Mouse (Mus musculus): ENCODE results near the gene Ints6l.
"Not testable (repeated sequence)": the region's sequence is repeated elsewhere in the genome, so short reads cannot be mapped to it uniquely, and the experiment has no call there.

Gene Ints6l

DNA sequence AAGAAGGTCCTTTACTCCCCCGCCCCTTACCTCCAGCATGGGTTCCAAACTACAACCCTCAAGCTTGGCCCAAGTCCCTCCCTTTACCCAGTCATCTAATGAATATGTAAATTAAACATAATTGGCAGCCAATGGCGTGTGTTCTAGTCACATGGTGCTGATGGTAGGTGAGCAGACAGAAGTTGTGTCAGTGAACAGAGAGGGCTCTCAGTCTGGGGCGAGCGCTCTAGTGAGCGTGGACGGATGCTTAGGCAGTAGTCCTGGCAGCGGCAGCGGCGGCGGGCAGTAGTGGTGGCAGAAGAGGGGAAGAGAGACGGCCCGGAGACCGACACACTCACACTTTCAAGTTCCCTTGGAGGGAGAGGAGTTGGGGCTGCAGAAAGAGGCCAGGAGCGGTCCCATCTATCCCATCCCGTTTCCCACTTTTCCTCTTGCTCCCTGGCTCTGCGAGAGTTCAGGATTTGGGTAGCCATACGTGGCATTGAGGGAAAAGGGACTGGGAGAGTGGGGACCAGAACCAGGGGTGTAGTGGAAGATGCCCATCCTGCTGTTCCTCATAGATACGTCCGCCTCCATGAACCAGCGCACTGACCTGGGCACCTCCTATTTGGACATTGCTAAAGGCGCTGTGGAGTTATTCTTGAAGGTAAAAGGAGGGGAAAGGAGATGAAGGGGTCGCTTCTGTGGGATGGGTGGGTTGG lies at the start of gene Ints6l:
Gene Ints6l (plus strand): TSS at position 187 of the 701 bp plus-strand sequence.
- DNase-seq = peak; percentile 99

DNA sequence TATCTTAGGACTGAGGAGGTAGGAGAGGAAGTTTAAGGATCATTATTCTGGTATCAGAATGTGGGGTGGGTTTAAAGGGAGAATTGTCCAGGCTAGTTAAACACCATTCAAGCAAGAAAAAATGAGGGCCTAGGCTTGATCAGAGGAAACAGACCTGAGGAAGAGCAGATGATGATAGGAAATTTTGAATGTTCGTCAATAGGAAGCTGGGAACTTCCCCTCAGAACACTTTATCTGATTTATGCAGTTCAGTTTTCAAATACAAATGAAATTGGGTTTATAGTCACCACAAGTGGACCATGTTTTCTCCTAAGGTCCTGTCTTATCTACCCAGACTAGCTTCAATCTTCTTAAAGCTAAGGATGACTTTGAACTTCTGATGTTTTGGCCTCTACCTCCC lies 49.2 kb upstream of the Ints6l start:
- DNase-seq = no peak

DNA sequence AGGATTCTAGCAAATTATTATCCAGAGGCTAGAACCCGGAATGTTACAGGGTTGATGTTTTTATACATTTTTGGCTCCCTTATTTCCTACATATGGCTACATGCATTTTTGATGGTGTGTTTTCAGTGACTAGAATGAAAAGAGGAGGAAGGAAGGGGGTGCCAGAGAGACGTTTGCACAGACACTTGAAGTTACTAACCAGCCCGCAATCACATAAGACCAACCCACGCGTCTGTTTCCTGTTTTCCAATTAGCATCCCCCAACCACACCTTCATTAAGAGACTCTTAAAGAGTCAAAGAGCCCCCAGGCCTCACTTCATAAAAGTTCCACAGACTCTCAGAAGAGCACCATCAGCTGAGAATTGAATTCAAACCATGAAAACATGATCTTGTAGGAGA lies 48.5 kb upstream of the Ints6l start:
- DNase-seq = no peak

DNA sequence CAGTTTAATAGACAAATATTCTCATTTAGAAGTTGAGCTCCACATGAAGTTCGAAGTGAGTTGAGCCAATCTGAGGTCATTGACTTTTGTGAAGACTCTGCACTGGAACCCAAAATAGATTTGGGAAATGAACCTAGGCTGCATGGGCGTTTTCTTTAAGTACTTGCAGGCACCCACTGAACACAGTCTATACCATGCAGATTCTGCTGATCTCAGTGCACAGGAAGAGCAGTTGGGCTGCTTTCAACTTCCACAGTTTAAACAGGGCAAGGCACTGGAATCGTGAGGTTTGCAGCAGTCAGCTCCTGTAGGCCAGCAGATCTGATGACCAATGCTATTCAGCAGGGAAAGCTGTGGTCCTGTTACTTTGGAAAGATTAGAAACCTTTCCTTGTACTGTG lies 38.4 kb upstream of the Ints6l start:
- DNase-seq = peak; percentile 88

DNA sequence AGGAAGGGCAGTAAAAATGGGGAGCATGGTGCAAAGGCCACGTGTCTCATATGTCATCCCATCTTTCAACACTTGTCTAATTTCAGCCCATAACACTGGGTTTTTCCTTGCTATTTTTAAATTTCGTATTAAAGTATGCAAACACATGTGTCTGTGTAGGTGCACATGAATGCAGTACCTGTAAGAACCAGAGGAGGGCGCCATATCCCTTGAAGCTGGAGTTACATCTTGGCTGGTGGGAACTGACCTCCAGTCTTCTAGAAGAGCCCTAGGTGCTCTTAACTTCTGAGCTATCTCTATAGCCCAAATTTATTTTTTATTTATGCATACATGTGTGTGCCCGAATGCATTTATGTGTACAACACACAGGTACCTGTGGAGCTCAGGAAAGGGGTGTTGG lies 37.1 kb upstream of the Ints6l start:
- no peak for DNase-seq

DNA sequence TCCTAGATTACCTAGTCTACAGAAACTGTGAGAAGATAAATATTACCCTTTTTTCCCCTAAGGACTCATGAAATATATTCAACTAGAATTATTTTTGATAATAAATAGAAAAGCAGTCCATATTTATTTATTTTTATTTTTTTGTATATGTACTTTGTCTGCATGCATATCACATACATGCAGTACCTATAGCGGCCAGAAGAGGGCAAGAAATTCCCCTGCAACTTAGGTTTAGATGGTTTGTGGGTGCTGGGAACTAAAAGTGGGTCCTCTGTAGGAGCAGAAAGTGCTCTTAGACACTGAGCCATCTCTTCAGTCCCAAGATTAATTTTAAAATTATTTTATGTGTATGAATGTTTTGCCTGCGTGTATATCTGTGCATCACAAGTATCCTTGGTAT lies 24.1 kb upstream of the Ints6l start:
- DNase-seq = no peak

DNA sequence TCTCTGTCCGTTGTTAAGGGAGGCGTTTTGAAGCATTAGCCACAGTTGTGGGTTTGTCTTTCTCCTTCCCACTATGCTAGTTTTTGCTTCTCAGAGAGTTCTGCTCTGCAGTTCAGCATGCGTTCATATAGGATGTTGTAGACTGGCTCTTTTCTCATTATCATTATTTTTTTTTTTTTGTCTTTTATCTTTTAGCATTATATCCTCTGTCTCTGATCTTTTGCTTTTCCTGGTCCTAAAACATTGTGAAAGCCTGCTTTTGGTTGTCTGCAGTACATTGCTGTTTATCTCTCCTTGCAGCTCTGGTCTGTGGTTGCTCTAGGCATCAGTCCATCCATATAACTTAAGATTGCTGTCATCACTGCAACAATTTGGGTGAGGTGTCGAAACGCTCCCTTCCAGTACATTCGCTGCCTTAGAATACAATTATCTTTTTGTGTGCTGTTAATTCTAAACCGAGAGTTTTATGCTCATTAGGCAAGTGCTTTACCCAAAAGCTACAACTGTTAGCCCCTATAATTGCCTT lies 18.8 kb upstream of the Ints6l start:
- no peak for DNase-seq

DNA sequence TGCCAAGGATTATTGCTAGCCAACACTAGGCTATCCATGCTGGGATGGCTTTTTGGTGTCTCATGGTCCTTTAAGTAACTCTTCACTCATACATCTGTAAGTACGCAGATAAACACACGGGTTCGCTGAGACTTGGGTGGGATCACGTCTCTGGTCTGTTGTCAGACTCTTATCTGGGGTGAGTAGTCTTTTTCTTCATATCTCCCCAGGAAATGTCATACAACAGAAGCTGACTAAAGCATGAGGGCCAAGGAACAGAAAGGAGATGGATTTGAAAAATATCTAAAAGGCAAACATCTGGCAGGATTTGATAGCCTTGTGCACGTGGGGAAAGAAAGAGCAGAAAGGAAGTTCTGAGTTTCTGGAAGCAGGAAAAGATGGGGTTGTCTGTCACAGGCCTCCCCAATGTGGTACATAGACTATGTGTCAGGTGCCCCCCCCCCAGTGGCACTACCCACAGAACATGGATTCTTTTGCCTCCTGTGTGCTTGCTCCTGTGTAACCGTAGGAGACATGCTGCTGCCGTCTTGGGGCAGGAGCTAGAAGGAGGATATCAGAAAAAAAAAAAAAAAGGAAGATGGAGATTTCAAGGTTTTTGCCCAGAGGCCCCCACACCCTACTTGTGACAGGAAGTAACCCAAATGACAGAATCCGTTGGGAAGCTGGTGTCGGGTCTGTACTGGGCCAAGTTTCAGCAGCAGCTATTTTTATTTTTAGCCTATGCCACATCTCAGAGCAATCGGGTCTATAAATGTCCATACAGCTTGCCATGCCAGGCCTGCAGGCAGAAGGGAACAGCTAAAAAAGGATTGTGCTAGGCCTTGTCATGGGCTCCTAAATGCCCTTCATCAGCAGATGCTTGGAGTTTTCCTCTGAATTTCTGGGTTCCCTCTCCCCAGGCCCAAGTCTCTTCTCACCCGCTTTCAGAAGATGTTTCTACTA lies 7.9 kb upstream of the Ints6l start:
- DNase-seq = peak; percentile 96

DNA sequence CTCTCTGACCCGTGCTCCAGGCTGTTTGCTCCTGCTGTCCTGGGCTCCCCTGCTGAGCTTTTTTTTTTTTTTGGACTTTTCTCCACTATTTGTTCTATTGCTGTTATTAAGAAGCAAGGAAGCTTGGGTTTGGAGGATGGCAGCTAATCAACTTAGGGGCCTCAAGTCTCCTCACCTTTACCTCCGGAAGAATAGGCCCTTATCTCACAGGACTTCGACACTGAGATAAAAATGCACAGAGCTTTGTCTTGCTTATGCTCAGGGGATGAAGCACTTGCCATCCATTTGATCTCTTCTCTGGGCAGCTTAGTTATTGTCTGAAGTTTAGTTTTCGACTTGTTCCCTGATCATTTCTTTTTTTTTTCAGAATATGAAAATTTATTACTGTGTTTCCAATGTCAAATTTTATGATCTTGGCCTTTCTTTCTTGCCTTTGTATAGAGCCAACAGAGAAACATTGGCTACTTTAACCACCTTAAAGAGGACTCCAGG lies 7.1 kb upstream of the Ints6l start, which contains the start of gene Gm2174:
Gene Gm2174 (plus strand): TSS at position 442 of the 492 bp plus-strand sequence.
- DNase-seq = no peak

DNA sequence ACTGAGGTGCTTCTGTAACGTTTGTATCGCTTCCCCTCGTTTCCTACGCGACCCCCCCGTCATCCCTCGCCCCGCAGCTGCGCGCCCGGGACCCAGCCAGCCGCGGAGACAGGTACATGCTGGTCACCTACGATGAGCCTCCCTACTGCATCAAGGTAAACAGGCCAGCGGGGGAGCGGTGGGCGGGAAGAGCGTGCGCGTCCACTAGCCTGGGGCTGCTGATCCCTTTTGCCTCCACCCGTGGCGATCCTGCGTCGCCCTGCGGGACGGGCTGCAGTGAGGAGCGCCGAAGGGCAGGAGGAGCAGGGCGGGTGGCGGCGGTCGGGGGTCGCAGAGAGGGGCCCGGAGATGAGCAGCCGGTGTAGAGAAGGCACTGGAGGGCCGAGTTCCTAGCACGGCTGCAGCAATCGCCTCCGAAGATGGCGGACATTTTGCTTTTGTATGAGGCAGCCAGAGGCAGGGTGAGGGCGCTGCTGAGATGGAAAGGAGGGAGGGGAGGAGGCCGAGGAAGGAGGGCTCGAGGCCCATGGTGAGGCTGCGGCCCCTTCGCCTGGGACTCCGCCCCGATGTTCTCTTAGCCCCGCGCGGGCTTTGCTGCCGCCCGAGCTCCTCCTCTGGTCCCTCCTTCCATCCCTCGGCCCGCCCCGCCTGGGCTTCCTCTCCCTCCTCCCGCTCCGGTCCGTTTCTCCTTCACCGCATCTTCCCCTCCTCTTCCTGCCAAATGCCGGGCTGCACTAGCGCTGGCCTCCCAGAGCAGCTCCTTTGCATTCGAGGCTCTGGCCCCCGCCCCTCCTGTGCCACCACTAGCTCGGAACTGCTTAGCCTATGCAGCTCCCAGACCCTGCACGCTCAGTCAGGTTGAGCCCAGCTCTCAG lies 952 bp downstream of the Ints6l start:
- peak; percentile 99 for DNase-seq

DNA sequence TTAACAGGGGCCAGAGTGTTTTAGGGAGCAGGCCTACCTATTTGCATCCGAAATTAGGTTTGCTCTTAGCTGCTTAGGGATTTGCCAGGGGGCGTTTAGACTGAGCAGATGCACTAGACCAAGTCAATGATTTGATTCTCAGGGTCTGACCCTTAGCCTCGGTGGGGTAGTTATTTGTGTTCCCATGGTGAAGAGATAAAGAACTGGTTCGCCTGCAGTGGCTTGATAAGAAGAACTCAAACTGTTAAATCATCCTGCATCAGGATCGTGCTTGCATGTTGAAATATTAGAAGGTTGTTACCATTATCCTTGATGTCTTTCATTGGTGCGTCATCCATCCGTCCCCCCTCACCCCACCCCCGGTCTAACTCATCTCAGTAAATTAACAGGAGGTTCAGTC lies 1.7 kb downstream of the Ints6l start:
- DNase-seq = no peak

DNA sequence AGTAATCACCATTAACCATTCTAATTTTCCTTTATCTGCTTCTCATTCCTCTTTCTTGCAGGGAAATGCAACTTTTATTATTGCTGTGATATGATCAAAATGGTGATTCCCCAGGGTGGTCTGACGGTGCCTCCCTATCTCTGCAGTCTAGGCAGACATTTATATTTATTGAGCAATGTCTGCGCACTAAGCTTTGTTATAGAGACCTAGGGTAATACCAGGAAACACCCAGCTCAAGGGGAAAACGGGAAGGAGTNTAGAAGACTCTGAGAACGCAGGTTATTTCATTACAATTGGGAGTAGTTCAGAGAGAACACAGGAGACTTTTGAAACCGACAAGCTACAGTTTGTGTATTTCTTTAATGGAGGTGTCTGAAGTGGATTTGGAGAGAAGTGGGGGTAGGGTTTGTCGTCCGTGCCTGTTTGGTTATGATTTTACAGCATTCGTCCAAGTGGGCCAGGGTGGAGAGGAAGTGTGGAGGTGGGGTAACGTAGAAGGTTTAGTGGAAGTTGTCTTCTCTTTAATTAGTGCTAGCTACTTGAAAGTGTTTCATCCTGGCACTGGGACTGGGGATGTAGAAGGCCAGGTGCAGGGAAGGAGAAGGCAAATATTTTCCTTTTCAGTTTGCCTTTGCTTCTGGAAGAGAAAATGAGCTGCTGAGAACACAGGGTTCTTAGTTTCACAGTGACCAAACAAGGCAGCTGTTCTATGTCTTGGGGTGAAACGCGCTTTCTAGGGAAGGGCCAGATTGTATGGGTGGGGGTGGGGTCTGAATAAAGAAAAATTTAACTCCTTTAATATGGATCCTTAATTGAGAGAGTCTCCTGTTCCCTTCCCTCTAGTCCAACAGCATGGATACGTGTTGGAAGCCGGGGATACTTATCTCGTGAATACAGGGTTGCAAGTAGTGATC lies 7.6 kb downstream of the Ints6l start:
- peak; percentile 87 for DNase-seq

DNA sequence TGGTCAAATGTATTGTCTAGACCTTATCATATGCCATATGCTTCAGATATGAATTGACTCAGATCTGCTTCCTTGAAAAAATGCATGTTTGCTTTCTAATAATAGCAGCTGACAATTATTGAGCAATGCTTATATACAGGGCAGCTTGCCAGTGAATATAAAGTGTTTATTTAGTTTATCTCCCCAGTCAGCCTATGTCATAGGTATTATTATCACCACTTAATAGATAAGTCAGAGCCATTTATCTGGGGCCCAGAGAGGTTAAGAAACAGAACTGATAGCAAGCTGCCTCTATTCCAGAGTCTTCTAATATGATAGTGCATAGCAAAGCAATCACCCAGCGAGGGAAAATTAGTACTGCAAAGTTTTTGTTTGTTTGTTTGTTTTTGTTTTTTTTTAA lies 10.2 kb downstream of the Ints6l start:
- no peak for DNase-seq

DNA sequence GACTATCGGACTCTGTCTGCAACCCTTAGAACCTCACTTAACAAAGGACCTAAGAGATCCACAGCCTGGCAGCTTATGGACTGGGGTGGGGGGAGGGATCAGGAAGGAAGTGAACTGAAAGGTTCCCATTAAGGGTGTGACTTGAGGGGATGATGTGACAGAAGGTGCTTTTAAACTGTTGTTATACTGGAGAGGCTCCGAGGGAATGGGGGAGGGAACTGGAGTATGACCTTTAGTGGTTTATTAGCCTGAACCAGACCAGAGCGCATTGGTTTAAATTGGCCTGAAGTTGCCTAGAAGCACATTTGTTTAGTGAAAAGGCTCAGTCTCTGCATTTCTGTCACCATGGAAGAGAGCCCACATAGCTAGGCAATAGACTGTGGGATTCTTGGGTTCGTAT lies 13.0 kb downstream of the Ints6l start:
- DNase-seq = no peak

DNA sequence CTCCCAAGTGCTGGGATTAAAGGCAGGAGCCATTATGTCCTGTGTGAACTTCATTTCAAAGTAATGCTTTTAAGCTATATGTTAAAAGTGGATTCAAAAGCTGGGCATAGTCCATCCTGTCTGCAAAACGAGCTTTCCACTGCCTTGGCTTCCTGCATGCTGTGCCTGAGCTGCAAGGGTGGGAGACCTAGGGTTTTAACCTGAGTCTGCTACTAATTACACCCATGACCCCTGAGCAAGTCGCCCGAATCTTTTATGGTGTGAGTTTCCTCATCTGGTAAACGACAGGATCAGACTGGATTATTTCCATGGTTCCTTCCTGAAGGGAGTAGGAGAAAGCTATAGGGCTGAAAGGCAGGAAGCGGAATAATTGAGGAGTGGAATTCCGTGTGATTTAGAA lies 13.8 kb downstream of the Ints6l start:
- no peak for DNase-seq

DNA sequence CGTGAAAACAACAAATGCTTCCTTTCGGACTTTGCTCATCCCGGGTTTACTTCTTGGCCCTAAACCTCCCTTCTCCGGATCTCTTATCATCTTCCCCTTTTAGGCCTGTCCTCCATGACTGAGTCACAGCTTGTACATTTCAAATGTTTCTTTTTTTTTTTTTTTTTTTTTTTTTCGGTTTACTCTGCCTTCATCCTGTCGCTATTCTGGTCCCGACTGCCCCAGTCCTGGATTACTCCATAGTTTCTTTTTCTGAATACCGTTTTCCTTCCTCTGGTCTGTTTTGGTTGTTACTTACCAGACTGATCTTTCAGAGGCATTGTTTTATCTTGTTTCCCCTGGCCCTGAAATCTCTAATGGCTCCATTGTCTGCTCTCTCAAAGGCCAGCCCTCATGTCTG lies 19.4 kb downstream of the Ints6l start:
- DNase-seq = peak; percentile 88

DNA sequence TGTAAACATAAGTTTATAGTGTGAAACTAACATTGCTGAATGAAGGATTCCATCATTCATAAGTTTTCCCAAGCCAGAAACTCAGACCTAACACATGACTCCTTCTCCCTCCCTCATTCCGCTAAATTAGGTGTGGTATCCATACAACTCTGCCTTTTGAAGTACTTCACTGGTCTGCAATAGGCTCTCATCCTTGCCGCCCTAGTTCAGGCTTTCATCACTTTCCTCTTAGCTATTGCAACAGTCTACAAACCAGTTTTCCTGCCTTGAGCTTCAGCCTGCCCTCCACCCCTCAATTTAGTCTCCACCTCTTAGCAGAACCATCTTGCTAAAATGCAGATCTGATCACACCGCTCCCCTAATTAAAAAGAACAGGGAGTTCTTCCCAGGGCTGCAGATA lies 22.9 kb downstream of the Ints6l start:
- no peak for DNase-seq

DNA sequence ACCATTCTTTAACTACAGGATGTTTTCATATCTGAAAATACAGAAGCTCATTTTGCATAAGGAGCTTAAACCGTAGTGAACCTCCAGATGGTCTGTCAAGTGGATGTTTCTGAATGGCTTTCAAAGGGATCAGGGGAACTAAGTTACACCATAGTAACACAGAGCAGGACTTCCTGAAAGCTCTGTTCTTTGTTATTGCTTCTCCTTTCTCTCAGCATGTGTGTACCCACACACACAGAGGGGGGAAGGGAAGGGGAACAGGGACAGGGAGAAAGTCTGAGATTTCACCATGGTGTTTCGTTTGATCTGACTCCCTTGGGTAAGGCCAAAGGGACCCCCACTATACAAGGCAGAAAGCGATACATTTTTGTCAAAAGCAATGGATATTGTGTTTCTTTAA lies 27.2 kb downstream of the Ints6l start:
- no peak for DNase-seq

DNA sequence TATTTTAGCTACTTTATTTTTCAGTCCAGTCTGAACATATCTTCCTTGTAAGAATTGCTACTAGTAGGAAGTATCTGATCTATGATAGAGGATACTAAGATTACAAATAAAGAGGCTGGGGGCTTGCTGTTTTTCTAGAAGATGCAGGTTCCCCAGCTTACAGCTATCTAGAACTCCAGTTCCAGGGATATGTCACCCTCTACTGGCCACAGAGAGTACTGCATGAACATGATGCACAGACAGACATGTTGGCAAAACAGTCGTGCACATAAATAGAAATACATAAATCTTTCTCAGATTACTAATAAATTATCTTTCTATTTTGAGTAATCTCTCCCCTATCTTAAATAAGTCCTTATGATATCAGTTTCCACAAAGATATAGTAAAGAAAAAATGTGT lies 35.1 kb downstream of the Ints6l start:
- no peak for DNase-seq

DNA sequence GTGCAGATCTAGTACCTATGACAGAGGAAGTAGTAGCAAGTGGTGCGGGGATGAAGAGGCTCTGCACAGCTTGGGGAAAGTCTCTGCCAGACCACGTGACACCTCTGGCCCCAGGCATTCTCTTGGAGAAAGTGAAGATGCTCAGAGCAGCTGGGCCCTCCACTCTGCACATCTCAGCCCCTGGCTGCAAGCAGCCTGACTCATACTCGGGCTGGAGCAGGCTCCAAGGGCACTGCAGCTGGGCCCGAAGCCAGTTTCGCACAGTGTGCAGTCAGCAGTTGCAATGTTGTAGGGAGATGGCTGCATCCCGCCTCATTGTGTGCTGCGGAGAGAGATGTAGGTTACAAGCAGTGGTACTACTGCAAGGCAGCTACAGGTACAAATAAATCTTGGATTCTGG lies 42.6 kb downstream of the Ints6l start:
- peak; percentile 87 for DNase-seq

DNA sequence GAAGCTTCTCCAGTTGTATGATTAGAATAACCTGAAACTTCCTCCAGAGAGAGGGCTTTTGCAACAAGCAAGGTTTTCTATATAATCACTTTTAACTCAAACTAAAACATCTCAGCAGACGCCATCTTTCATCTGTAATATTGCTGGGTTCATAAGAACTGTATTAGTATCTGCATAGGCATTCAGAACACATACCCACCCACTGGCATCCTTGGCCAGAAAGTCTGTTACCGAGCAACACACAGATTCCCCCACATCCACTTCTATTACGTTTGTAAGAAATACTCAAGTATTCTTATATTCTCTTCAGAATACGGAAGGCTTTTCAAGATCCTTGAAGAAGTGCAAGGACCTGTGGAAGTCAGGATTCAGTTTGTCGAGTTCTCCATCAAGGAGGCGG lies 69.8 kb downstream of the Ints6l start, which contains the start of gene Gm10477:
Gene Gm10477 (plus strand): TSS at position 301 of the 400 bp plus-strand sequence.
- not testable (repeated sequence) for DNase-seq

Data from heart, adult 11 months (tissue).